Mouse (Mus musculus) heart, adult 2 months (tissue): Measurements from ENCODE around the gene Wfikkn2.

Experiments
- CTCF ChIP-seq: fragments of 200-600 bp; IDR thresholded peaks from 2 replicates; pipeline ENCODE4 v1.8.1; 2022; ENCODE audit warnings: antibody characterized with exemption, mild to moderate bottlenecking, moderate library complexity
- POLR2A ChIP-seq: fragments of 200-500 bp; IDR thresholded peaks from 2 replicates; pipeline ENCODE4 v1.6.1; 2011; ENCODE audit warnings: mild to moderate bottlenecking, low read depth, low read length, control low read depth; ENCODE audit not compliant: insufficient read depth

DNA sequence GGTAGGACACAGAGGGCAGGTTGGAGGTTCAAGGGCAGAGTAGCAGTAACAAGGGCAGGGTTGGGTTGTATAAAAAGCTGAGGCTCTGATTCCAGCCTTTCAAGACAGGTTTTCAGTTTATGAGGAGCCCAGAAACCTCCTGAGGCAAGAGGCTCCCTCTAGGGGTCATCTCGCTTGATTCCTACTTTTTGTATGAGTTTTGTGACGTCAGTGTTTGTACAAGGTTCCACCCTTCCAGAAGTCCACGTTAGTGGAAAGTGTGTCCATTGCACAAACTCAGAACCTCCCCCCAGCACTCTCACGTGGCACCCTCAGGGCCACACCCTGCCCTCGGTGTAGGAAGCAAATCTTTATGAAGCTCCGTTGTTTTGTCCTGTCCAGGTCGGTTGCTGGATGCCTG lies 19.8 kb downstream of the Wfikkn2 start:
- TF ChIP-seq POLR2A = no peak
- peak; percentile 85 for TF ChIP-seq CTCF
